Mouse (Mus musculus) lung, adult 2 months (tissue): ENCODE measurements around the gene Olfr167.

Experiments used
- CTCF ChIP-seq: fragments of 200-500 bp; IDR thresholded peaks from 2 replicates; pipeline ENCODE4 v1.5.1; 2011; ENCODE audit warnings: mild to moderate bottlenecking, low read length, control low read depth; ENCODE audit not compliant: insufficient read depth
- POLR2A ChIP-seq: fragments of 200-500 bp; IDR thresholded peaks from 2 replicates; pipeline ENCODE4 v1.6.1; 2011; ENCODE audit warnings: low read depth, mild to moderate bottlenecking, control low read depth, low read length, borderline replicate concordance; ENCODE audit errors: extremely low read depth

- TF ChIP-seq CTCF (no peak), POLR2A (no peak)
Measured at GRCm38 (mm10) chr16:19522166-19522565, at the start of gene Olfr167.
